Mouse (Mus musculus): ENCODE data around the gene Slc3a2. TPM values are rescaled to one million over a fixed set of nuclear protein-coding genes. Genes with fewer than 3 reads are reported as not detected.

The Slc3a2 gene
- total RNA-seq (2021): 100 to 1,000 TPM; 155 to 170 TPM

GRCm38 (mm10) chr19:8722907-8723573 is at the start of gene Slc3a2:
Gene Slc3a2 (minus strand): TSS chr19:8723369.
- peak; percentile 77 to 79 for DNase-seq (ENCODE audit: extremely low spot score in 1 of 2, low spot score in 1 of 2)

DNA sequence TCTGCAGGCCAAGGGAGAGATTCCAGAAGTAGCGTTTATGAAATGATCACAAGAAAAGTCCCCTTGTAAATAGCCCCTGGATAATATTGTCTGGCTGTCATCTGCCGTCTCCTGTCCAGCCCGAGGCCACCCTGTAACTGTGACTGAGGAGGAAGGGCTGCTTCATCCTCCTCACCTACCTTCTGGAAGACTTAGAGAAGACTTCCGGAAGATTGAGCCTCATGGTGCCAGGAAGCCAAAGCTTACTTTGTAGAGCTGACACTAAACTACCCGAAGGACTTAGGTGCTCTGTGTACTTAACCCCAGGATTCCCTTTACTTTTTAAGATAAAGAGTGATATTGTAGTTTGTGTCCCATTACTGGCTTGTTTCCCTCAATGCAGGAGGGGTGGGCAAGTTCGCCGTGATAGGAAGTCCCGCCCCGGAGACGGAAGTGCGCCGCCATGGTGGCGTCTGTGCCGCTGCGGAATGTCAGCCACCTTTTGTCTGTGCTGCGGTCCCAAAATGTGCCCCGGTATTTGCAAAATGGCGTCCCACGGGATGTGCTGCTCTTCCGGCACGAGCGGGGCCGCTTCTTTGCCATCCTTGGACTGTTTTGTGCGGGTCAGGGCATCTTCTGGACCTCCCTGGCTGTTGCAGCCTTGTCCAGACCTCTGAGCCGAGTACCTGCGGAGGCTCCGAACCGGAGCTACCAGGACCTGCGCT is 47.5 kb upstream of the Slc3a2 start, which contains the start of gene Tmem223:
TSS of gene Tmem223 (plus strand) at position 430 of the 704 bp plus-strand sequence.
- DNase-seq (ENCODE audit: extremely low spot score in 1 of 2, low spot score in 1 of 2): peak; percentile 80 to 81

DNA sequence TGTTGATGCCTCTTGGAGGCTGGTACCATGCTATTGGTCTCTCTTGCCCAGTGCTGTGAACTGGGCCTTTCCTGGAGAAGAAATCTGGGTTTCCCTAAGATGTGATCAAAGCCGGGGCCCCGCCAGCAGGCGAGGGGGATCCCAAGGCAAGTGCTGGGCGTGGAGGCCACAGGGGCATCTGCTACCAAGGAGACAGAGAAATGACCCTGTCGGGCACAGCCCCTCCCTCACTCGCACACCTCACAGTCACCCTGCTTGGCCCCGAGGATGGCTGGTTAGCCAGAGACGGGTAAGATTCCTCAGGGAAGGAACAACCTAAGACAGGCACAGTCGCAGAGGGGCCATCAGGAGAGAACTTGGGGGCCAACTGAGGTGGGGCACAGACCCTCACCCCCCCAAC is 42.4 kb upstream of the Slc3a2 start:
- no peak for DNase-seq (ENCODE audit: extremely low spot score in 1 of 2, low spot score in 1 of 2)

DNA sequence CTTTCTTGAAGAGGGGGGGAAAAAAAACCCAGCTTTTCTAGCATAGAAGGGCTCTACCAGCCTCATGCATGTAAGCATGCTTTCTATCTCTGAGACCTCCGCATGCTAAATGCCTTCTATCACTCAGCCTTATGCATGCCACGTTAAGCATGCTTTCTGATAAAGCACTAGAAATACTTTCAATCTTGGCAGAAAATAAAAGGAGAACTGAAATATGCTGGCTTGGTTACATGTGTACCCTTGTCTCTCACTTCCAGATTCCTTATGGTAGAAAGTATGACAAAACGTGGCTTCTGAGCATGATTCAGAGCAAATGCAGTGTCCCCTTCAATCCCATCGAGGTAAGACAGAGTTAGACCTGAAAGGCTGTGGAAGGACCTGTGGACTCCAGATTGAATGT is 40.1 kb upstream of the Slc3a2 start:
- DNase-seq (ENCODE audit: extremely low spot score in 1 of 2, low spot score in 1 of 2): no peak

DNA sequence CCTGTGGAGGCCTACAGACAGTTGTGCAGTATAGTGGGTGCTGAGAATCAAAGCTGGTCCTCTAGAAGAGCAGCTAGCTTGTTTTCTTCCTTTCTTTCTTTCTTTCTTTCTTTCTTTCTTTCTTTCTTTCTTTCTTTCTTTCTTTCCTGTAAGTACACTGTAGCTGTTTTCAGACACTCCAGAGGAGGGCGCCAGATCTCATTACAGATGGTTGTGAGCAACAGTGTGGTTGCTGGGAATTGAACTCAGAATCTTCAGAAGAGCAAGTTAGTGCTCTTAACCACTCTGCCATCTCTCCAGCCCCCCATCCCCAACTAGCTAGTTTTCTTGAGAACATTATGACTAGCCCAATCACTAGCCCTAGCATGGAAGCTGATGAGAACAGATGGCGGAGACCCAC is 37.6 kb upstream of the Slc3a2 start:
- DNase-seq (ENCODE audit: extremely low spot score in 1 of 2, low spot score in 1 of 2): no peak

GRCm38 (mm10) chr19:8758899-8759298 is 35.7 kb upstream of the Slc3a2 start:
- DNase-seq (ENCODE audit: extremely low spot score in 1 of 2, low spot score in 1 of 2): no peak

- DNase-seq (ENCODE audit: extremely low spot score in 1 of 2, low spot score in 1 of 2): no peak
Measured at GRCm38 (mm10) chr19:8757471-8757998, 34.4 kb upstream of the Slc3a2 start.

DNA sequence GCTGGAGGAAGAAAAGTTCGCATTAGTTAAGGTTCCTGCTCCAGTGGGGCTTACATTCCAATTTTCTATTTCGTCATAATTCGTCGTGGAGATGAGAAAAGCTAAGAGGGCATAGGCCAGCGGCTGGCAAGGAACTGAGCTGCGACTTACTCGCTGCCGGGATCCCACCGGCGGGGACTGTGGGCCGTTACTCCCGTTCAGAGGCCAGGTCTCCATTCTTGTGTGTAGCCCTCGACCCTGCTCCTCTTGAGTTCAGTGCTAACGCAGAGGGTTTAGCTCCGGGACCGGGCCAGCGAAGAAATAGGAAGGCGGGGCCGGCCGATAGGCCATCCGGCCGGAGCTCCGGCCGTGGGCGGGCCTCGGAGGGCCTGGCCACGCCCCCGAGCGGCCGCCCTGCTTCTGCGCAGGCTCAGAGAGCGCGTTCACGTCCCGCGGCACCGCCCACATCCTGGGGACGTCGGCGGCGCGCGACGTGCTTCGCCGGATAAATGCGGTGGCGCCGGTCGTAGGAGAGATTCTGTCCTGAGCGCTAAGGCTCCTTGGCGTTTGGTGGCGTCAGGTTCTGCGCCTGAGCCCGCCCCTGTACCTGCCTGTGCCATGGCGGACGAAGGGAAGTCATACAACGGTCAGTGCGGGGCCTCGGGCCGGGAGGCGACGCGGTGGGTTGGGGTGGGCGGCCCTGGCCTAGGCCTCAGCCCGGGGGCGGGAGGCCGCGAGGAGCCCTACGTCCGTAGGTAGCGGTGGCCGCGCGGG is 33.6 kb upstream of the Slc3a2 start, which contains the start of gene Nxf1:
TSS of gene Nxf1 (plus strand) at position 439 of the 753 bp plus-strand sequence.
- peak; percentile 83 to 88 for DNase-seq (ENCODE audit: extremely low spot score in 1 of 2, low spot score in 1 of 2)

- no peak for DNase-seq (ENCODE audit: extremely low spot score in 1 of 2, low spot score in 1 of 2)
Measured at GRCm38 (mm10) chr19:8755652-8756051, 32.5 kb upstream of the Slc3a2 start.

- DNase-seq (ENCODE audit: extremely low spot score in 1 of 2, low spot score in 1 of 2): no peak
Measured at GRCm38 (mm10) chr19:8747368-8747767, 24.2 kb upstream of the Slc3a2 start.

DNA sequence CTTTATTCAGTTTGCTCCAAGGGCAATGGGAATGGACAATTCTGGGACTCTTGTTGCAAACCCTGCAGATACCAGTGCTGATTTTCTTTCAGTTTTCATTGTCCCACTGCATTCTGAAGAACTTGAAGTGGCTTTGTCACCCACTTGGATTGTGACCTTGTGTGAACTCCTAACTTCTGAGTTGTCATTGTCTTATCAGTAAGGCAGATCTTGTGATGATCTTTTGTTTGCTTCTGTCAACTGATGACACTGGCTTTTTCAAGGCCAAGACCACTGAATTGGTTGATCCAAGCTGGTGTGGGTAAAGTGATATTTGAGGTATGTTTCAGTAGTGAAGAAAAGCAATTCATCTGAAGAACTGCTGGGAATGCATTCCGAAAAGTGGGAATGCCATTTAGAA is 22.2 kb upstream of the Slc3a2 start:
- no peak for DNase-seq (ENCODE audit: extremely low spot score in 1 of 2, low spot score in 1 of 2)

- DNase-seq (ENCODE audit: extremely low spot score in 1 of 2, low spot score in 1 of 2): no peak
Measured at GRCm38 (mm10) chr19:8742176-8742575, 19.0 kb upstream of the Slc3a2 start.

DNA sequence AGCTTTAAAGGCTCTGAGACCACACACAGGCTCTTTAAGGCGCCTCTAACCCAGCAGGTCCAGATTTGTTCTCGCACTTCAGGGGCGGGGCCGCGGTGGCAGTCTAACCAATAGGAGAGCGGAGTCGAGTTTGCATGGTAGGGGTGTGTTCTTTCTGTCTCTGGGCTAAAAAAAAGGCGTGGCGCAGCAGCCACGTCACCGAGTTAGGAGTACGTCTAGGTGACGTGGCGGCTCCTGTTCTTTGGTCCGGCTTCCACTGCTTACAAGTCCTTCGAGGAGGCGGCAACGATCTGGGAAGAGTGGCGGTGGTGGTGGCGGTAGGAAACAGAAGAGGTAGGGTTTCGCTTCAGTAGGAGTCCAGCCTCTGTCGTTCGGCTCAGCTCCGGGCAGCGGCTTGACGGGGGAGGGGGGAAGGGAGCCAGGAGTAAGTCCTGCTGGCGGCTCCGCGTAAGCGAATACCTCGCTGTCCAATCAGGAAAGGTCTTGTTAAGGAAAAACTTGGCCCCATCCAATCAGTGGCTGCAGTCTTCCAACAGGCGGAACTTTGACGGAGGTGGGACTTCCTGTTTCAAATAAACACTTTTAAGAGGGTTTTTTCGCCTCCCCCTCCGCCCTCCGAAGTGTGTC is 18.2 kb upstream of the Slc3a2 start, which contains the start of gene Stx5a:
TSS of gene Stx5a (plus strand) at position 171 of the 627 bp plus-strand sequence.
- DNase-seq (ENCODE audit: extremely low spot score in 1 of 2, low spot score in 1 of 2): peak; percentile 84 to 95

- no peak for DNase-seq (ENCODE audit: extremely low spot score in 1 of 2, low spot score in 1 of 2)
Measured at GRCm38 (mm10) chr19:8740603-8741002, 17.4 kb upstream of the Slc3a2 start, which contains the start of gene 1700092M07Rik. Gene 1700092M07Rik (plus strand): TSS chr19:8740718.

GRCm38 (mm10) chr19:8739646-8740045 is 16.5 kb upstream of the Slc3a2 start:
- DNase-seq (ENCODE audit: extremely low spot score in 1 of 2, low spot score in 1 of 2): no peak

DNA sequence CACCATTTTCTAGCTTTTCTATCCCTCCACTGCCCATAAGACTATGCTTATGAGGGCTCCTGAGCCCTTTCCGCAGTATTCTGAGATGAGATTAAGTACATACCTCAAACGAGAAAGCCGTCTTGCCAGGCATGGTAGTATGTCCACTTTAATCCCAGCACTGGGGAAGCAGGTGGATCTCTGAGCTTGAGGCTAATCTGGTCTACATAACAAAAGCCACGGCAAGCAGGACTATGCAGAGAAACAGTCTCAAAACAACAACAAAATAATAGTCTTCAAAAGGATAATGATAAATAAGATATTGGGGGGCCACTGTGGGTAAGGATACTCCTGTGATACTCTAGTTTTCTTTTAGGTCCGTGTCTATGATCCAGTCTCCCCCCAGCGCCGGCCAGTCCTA is 15.7 kb upstream of the Slc3a2 start:
- no peak for DNase-seq (ENCODE audit: extremely low spot score in 1 of 2, low spot score in 1 of 2)

DNA sequence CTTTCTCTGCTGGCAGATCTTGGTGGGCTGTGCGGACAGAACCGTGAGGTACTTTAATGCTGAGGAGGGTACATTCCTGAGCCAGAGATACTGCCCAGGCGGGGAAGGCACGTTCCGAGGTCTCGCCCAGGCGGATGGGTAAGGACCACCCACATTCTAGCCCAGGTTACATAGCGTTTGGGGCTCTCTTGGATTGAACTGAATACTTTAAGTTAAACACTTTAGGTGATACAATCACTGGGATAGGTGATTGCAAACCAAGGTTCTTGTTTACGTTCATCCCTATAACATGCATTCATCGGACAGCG is 12.9 kb upstream of the Slc3a2 start:
- DNase-seq (ENCODE audit: extremely low spot score in 1 of 2, low spot score in 1 of 2): no peak

- peak; percentile 89 to 95 for DNase-seq (ENCODE audit: extremely low spot score in 1 of 2, low spot score in 1 of 2)
Measured at GRCm38 (mm10) chr19:8735389-8736159, 12.4 kb upstream of the Slc3a2 start, which contains the start of gene Wdr74. Gene Wdr74 (plus strand): TSS chr19:8735827.

DNA sequence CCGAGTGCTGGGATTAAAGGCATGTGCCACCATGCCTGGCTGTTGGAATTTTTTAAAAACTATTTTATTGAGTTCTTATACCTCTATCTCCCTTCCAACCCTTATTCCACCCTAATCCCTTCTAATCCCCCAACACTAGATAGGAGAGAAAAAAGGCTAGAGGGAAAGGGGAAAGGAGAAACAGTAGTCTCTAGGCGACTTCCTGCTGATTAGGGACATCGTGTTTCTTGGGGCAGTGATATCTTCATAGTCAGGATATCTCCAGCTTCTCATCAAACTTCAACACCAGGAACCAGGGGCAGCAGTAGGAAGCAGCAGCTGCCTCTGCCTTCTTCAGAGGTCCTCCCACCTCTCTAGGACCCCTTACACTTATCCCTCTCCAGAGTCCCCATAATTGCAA is 11.2 kb upstream of the Slc3a2 start:
- DNase-seq (ENCODE audit: extremely low spot score in 1 of 2, low spot score in 1 of 2): no peak

Data from layer of hippocampus, postnatal 25 days (tissue).